Mouse (Mus musculus) CH12.LX (cell line): ENCODE measurements around the gene Cyp27a1. TPM values are rescaled to one million over a fixed set of nuclear protein-coding genes. Genes with fewer than 3 reads are reported as not detected.
A peak's percentile ranks its signal among the peaks of the same experiment; 100 is the strongest.

Experiments
- DNase-seq: peaks from one replicate; pipeline ENCODE4 v3.0.0-alpha.2; 2013; ENCODE audit errors: extremely low read depth
- H3K27ac ChIP-seq: 2 replicates; pipeline ENCODE4 v1.5.1; 2012; ENCODE audit warnings: low read depth, mild to moderate bottlenecking, control low read depth, moderate library complexity; ENCODE audit not compliant: insufficient read depth
- H3K27me3 ChIP-seq: replicated peaks from 2 replicates; pipeline ENCODE3; 2012; ENCODE audit warnings: inconsistent platforms
- H3K36me3 ChIP-seq, 2 experiments: replicated peaks in 1 of 2; 2 replicates each; pipeline versions ENCODE3 to v1.6.1; 2012; ENCODE audit warnings: inconsistent platforms in 1 of 2, low read length in 1 of 2, mild to moderate bottlenecking in 1 of 2, mixed read lengths in 1 of 2, moderate library complexity in 1 of 2; ENCODE audit not compliant: control insufficient read depth in 1 of 2, insufficient read depth in 1 of 2
- H3K4me1 ChIP-seq, 2 experiments: 2 replicates each; pipeline ENCODE4 v1.6.1; 2012; ENCODE audit warnings: inconsistent platforms in 1 of 2, moderate library complexity in 1 of 2; ENCODE audit not compliant: insufficient read depth in 2 of 2, control insufficient read depth in 1 of 2
- H3K4me2 ChIP-seq: 2 replicates; pipeline ENCODE4 v1.6.1; 2012; ENCODE audit warnings: low read depth, mild to moderate bottlenecking, control low read depth; ENCODE audit not compliant: poor library complexity, insufficient read depth, severe bottlenecking
- H3K4me3 ChIP-seq, 3 experiments: fragments of 150-350 bp in 1 of 3; sonication (generic) in 1 of 3; replicated peaks in 1 of 3; 2 replicates each; pipeline versions ENCODE3 to v1.5.1; 2011 to 2012; ENCODE audit warnings: low read depth in 2 of 3, low read length in 2 of 3, mild to moderate bottlenecking in 2 of 3, moderate library complexity in 2 of 3, control low read depth in 1 of 3, improper control_type of control experiment in 1 of 3, inconsistent platforms in 1 of 3, mixed read lengths in 1 of 3; ENCODE audit not compliant: poor library complexity in 1 of 3
- H3K79me2 ChIP-seq: replicated peaks from 2 replicates; pipeline ENCODE4 v1.6.1; 2012; ENCODE audit warnings: mild to moderate bottlenecking, moderate library complexity; ENCODE audit not compliant: control insufficient read depth, poor library complexity, insufficient read depth, severe bottlenecking; ENCODE audit errors: extremely low read depth
- H3K9ac ChIP-seq: 2 replicates; pipeline ENCODE4 v1.6.1; 2012; ENCODE audit warnings: low read depth, mild to moderate bottlenecking, control low read depth, moderate library complexity; ENCODE audit not compliant: insufficient read depth
- H3K9me3 ChIP-seq: replicated peaks from 2 replicates; pipeline ENCODE3; 2012; ENCODE audit warnings: low read length, inconsistent platforms, mixed read lengths
- BHLHE40 ChIP-seq: IDR thresholded peaks from 2 replicates; pipeline ENCODE4 v1.6.1; 2011; ENCODE audit warnings: mild to moderate bottlenecking, low read depth, low read length, improper control_type of control experiment
- CHD1 ChIP-seq: IDR thresholded peaks from 2 replicates; pipeline ENCODE4 v1.6.1; 2012; ENCODE audit warnings: low read depth, low read length, improper control_type of control experiment, inconsistent platforms
- CHD2 ChIP-seq: IDR thresholded peaks from 2 replicates; pipeline ENCODE4 v1.6.1; 2011; ENCODE audit warnings: low read length, improper control_type of control experiment
- CTCF ChIP-seq, 2 experiments: IDR thresholded peaks in 1 of 2; conservative IDR thresholded peaks in 1 of 2; 2 replicates each; pipeline ENCODE4 v1.5.1; 2011 to 2012; ENCODE audit warnings: low read depth in 2 of 2, low read length in 2 of 2, improper control_type of control experiment in 1 of 2, inconsistent platforms in 1 of 2, mild to moderate bottlenecking in 1 of 2, moderate library complexity in 1 of 2
- E2F4 ChIP-seq: IDR thresholded peaks from 2 replicates; pipeline ENCODE4 v1.6.1; 2011; ENCODE audit warnings: low read depth, low read length, improper control_type of control experiment; ENCODE audit not compliant: insufficient replicate concordance
- ELF1 ChIP-seq: IDR thresholded peaks from 2 replicates; pipeline ENCODE4 v1.6.1; 2014; ENCODE audit warnings: low read depth, mild to moderate bottlenecking, inconsistent platforms, low read length, improper control_type of control experiment
- EP300 ChIP-seq: IDR thresholded peaks from 2 replicates; pipeline ENCODE4 v1.6.1; 2011; ENCODE audit warnings: low read length, improper control_type of control experiment
- ETS1 ChIP-seq: conservative IDR thresholded peaks from 2 replicates; pipeline ENCODE4 v1.6.1; 2012; ENCODE audit warnings: low read depth, mild to moderate bottlenecking, inconsistent platforms, low read length, improper control_type of control experiment, moderate library complexity
- GABPA ChIP-seq: IDR thresholded peaks from 2 replicates; pipeline ENCODE4 v1.6.1; 2012; ENCODE audit warnings: low read depth, low read length, improper control_type of control experiment, inconsistent platforms; ENCODE audit not compliant: insufficient replicate concordance
- HCFC1 ChIP-seq: IDR thresholded peaks from 2 replicates; pipeline ENCODE4 v1.6.1; 2012; ENCODE audit warnings: low read depth, mild to moderate bottlenecking, inconsistent platforms, low read length, improper control_type of control experiment
- IRF4 ChIP-seq: IDR thresholded peaks from 2 replicates; pipeline ENCODE4 v1.6.1; 2014; ENCODE audit warnings: low read depth, mild to moderate bottlenecking, inconsistent platforms, low read length, improper control_type of control experiment
- JUN ChIP-seq: IDR thresholded peaks from 2 replicates; pipeline ENCODE4 v1.6.1; 2011; ENCODE audit warnings: low read depth, mild to moderate bottlenecking, low read length, improper control_type of control experiment, moderate library complexity; ENCODE audit not compliant: insufficient read depth
- JUND ChIP-seq: conservative IDR thresholded peaks from 2 replicates; pipeline ENCODE4 v1.6.1; 2011; ENCODE audit warnings: low read depth, low read length, improper control_type of control experiment
- KAT2A ChIP-seq: IDR thresholded peaks from 2 replicates; pipeline ENCODE4 v1.6.1; 2012; ENCODE audit warnings: low read length, improper control_type of control experiment, inconsistent platforms; ENCODE audit not compliant: insufficient replicate concordance
- MAFK ChIP-seq: IDR thresholded peaks from 2 replicates; pipeline ENCODE4 v1.6.1; 2011; ENCODE audit warnings: low read length, improper control_type of control experiment; ENCODE audit not compliant: insufficient replicate concordance
- MAX ChIP-seq: IDR thresholded peaks from 2 replicates; pipeline ENCODE4 v1.6.1; 2011; ENCODE audit warnings: low read length, improper control_type of control experiment
- MAZ ChIP-seq: IDR thresholded peaks from 2 replicates; pipeline ENCODE4 v1.6.1; 2012; ENCODE audit warnings: low read depth, mild to moderate bottlenecking, inconsistent platforms, low read length, improper control_type of control experiment, moderate library complexity
- MEF2A ChIP-seq: IDR thresholded peaks from 2 replicates; pipeline ENCODE4 v1.6.1; 2014; ENCODE audit warnings: low read depth, mild to moderate bottlenecking, inconsistent platforms, low read length, improper control_type of control experiment, borderline replicate concordance
- MXI1 ChIP-seq: IDR thresholded peaks from 2 replicates; pipeline ENCODE4 v1.6.1; 2011; ENCODE audit warnings: mild to moderate bottlenecking, low read depth, low read length, improper control_type of control experiment
- MYC ChIP-seq: IDR thresholded peaks from 2 replicates; pipeline ENCODE4 v1.6.1; 2011; ENCODE audit warnings: low read depth, mild to moderate bottlenecking, improper control_type of control experiment, low read length
- NELFE ChIP-seq: IDR thresholded peaks from 2 replicates; pipeline ENCODE4 v1.6.1; 2011; ENCODE audit warnings: low read depth, low read length, improper control_type of control experiment
- NRF1 ChIP-seq: IDR thresholded peaks from 2 replicates; pipeline ENCODE4 v1.6.1; 2014; ENCODE audit warnings: low read depth, mild to moderate bottlenecking, inconsistent platforms, low read length, improper control_type of control experiment, moderate library complexity
- PAX5 ChIP-seq: IDR thresholded peaks from 2 replicates; pipeline ENCODE4 v1.6.1; 2012; ENCODE audit warnings: low read length, inconsistent platforms, mixed read lengths
- POLR2A ChIP-seq: IDR thresholded peaks from 2 replicates; pipeline ENCODE4 v1.6.1; 2011; ENCODE audit warnings: low read depth, mild to moderate bottlenecking, improper control_type of control experiment, low read length
- POLR2AphosphoS2 ChIP-seq: IDR thresholded peaks from 2 replicates; pipeline ENCODE4 v1.6.1; 2011; ENCODE audit warnings: low read depth, low read length, improper control_type of control experiment
- RAD21 ChIP-seq: IDR thresholded peaks from 2 replicates; pipeline ENCODE4 v1.6.1; 2011; ENCODE audit warnings: low read depth, mild to moderate bottlenecking, low read length, improper control_type of control experiment, moderate library complexity
- RCOR1 ChIP-seq: conservative IDR thresholded peaks from 2 replicates; pipeline ENCODE4 v1.6.1; 2012; ENCODE audit warnings: low read depth, mild to moderate bottlenecking, inconsistent platforms, low read length, improper control_type of control experiment
- SIN3A ChIP-seq: IDR thresholded peaks from 2 replicates; pipeline ENCODE4 v1.6.1; 2012; ENCODE audit warnings: low read length, improper control_type of control experiment, inconsistent platforms
- SMC3 ChIP-seq: IDR thresholded peaks from 2 replicates; pipeline ENCODE4 v1.6.1; 2011; ENCODE audit warnings: low read depth, low read length, improper control_type of control experiment
- TBP ChIP-seq: conservative IDR thresholded peaks from 2 replicates; pipeline ENCODE4 v1.6.1; 2011; ENCODE audit warnings: low read depth, low read length, improper control_type of control experiment
- TCF12 ChIP-seq: IDR thresholded peaks from 2 replicates; pipeline ENCODE4 v1.6.1; 2014; ENCODE audit warnings: low read depth, mild to moderate bottlenecking, inconsistent platforms, low read length, improper control_type of control experiment
- UBTF ChIP-seq: IDR thresholded peaks from 2 replicates; pipeline ENCODE4 v1.6.1; 2012; ENCODE audit warnings: low read depth, mild to moderate bottlenecking, inconsistent platforms, low read length, improper control_type of control experiment, moderate library complexity
- USF1 ChIP-seq: IDR thresholded peaks from 2 replicates; pipeline ENCODE4 v1.6.1; 2014; ENCODE audit warnings: low read depth, mild to moderate bottlenecking, inconsistent platforms, low read length, improper control_type of control experiment
- USF2 ChIP-seq: conservative IDR thresholded peaks from 2 replicates; pipeline ENCODE4 v1.6.1; 2011; ENCODE audit warnings: low read depth, low read length, improper control_type of control experiment
- ZC3H11A ChIP-seq: IDR thresholded peaks from 2 replicates; pipeline ENCODE4 v1.6.1; 2012; ENCODE audit warnings: low read depth, mild to moderate bottlenecking, inconsistent platforms, low read length, improper control_type of control experiment
- ZKSCAN1 ChIP-seq: IDR thresholded peaks from 2 replicates; pipeline ENCODE4 v1.6.1; 2012; ENCODE audit warnings: low read depth, inconsistent platforms, low read length, improper control_type of control experiment, borderline replicate concordance
- ZMIZ1 ChIP-seq: IDR thresholded peaks from 2 replicates; pipeline ENCODE4 v1.6.1; 2012; ENCODE audit warnings: low read depth, mild to moderate bottlenecking, inconsistent platforms, low read length, improper control_type of control experiment
- ZNF384 ChIP-seq: IDR thresholded peaks from 2 replicates; pipeline ENCODE4 v1.6.1; 2012; ENCODE audit warnings: low read depth, low read length, improper control_type of control experiment, inconsistent platforms
- dilution Hi-C: fragments of 300-500 bp; cut with MboI; formaldehyde crosslinking; loops from 2 replicates; pipeline ENCODE4 v1.14.3; 2020; ENCODE audit warnings: low sequenced_read_pairs; ENCODE audit not compliant: extremely low pct_unique_long_range_greater_than_20kb, extremely low pct_ligation_motif_present
- in situ Hi-C: fragments of 300-500 bp; cut with MboI; formaldehyde crosslinking; loops from 3 replicates; pipeline ENCODE4 v1.14.3; 2019; ENCODE audit warnings: low sequenced_read_pairs, low pct_ligation_motif_present, low pct_unique_long_range_greater_than_20kb, mixed read lengths
- polyA plus RNA-seq: library from polyadenylated mRNA; unstranded; fragments of >175 nt; gene quantifications from 2 replicates; pipeline ENCODE4 v1.2.1, GENCODE M21; 2012; ENCODE audit warnings: low read depth; ENCODE audit not compliant: insufficient read length
- total RNA-seq, 2 experiments: library from RNA; depleted of rRNA; stranded (reverse); fragments of 300-350 nt in 1 of 2; fragments of >200 nt in 1 of 2; gene quantifications; 2 replicates each; pipeline ENCODE4 v1.2.3; 2012 to 2014

Cyp27a1 gene
- total and polyA plus RNA-seq, 3 experiments, result not detected

DNA sequence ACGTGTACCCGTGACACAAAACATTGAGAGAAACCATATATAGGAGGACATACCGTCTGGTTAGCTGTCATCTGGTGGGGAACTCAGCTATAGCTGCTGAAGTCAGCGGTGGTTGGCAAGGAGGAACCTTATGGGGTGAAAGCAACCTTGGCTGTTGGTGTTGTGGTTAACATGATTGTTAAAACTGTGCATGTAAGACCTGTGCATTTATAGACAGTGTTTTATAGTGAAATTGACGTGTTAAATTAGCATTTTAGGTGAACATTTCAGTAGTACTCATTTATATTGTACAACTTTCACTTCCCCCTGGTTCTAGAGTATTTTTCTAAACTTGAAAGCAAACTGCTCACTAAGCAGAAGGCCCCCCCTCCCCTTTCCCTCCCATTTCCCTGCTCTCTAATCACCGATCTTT lies 11.2 kb upstream of the Cyp27a1 start:
- peaks cover 24 to 55% of the 10 kb centered on the region in 2 experiments for H3K36me3 ChIP-seq

DNA sequence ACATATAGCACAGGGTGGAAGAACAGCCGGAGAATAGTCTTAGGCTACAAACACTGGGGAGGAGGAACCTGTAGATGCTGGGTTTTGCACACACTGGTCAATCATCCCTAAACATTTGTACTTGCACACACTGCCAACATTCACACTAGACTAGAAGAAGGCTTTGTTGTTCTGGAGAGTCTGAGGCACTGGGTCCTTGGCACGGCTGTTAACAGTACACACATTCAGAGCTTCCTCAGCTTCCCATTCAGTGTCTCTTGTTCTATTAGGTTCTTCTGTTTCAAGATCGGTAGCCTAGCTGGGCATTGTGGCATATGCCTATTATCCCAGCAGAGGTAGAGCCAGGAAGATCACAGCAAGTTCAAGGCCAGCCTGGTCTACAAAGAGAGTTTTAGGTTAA lies 9.2 kb upstream of the Cyp27a1 start:
- no peaks in the 10 kb centered on the region for H3K27me3 ChIP-seq
- no peak for DNase-seq
- peaks cover 7 to 35% of the 10 kb centered on the region in 2 experiments for H3K36me3 ChIP-seq
- no peak overlapping the region for H3K4me3 ChIP-seq
- no peak for TF ChIP-seq JUN
- TF ChIP-seq ZC3H11A, result no peak
- TF ChIP-seq GABPA, result no peak
- TF ChIP-seq CTCF (conservative IDR thresholded peaks at IDR 0.05 in 1 of 2, IDR thresholded peaks at IDR 0.05 in 1 of 2; ENCODE audit: low read depth in 2 of 2, low read length in 2 of 2), result no peak
- TF ChIP-seq RCOR1, result no peak
- TF ChIP-seq NELFE, result no peak
- H3K79me2 ChIP-seq, result no peaks in the 10 kb centered on the region
- H3K9me3 ChIP-seq, result no peaks in the 10 kb centered on the region
- no peak overlapping the region for H3K9ac ChIP-seq
- in situ Hi-C loops, result no loop called here
- no peak overlapping the region for H3K4me2 ChIP-seq
- dilution Hi-C loops, result no loop called here
- H3K27ac ChIP-seq, result no peak overlapping the region
- peaks cover 5 to 23% of the 10 kb centered on the region in 2 experiments for H3K4me1 ChIP-seq

More for the DNA sequence above, 11.2 kb upstream of the Cyp27a1 start:
- H3K27me3 ChIP-seq, result no peaks in the 10 kb centered on the region
- dilution Hi-C loops (no loop called here), in situ Hi-C loops (no loop called here)
- H3K4me1 ChIP-seq, result peaks cover 5 to 23% of the 10 kb centered on the region in 2 experiments
- DNase-seq, result no peak
- H3K9me3 ChIP-seq, result no peaks in the 10 kb centered on the region
- TF ChIP-seq TBP (no peak), MAFK (peak; percentile 52; the same call in 1 of the 2 replicates), CTCF (conservative IDR thresholded peaks at IDR 0.05 in 1 of 2, IDR thresholded peaks at IDR 0.05 in 1 of 2; ENCODE audit: low read depth in 2 of 2, low read length in 2 of 2) (no peak), UBTF (no peak), ELF1 (no peak), ZNF384 (no peak), KAT2A (no peak), USF2 (no peak), MXI1 (no peak), CHD2 (no peak), MYC (peak; percentile 44; the same call in 1 of the 2 replicates), TCF12 (no peak), POLR2A (no peak), RAD21 (no peak), NELFE (no peak), NRF1 (no peak), SIN3A (no peak), IRF4 (peak; percentile 88), BHLHE40 (peak; percentile 52; the same call in 1 of the 2 replicates), JUN (no peak), EP300 (peak; percentile 81), MAZ (no peak), MAX (no peak), E2F4 (no peak), PAX5 (no peak), USF1 (no peak), CHD1 (no peak), HCFC1 (no peak), POLR2AphosphoS2 (no peak; the same call in 1 of the 2 replicates), JUND (peak; percentile 27; the same call in 1 of the 2 replicates), MEF2A (0 out of 2 replicates have a peak, but pooled peaks have one; percentile 25), ZC3H11A (no peak), ZMIZ1 (no peak), ZKSCAN1 (no peak), ETS1 (no peak), GABPA (no peak), SMC3 (no peak), RCOR1 (0 out of 2 replicates have a peak, but pooled peaks have one; percentile 22)
- H3K27ac ChIP-seq, result no peak overlapping the region
- no peaks in the 10 kb centered on the region for H3K79me2 ChIP-seq
- no peak overlapping the region for H3K4me2 ChIP-seq
- H3K4me3 ChIP-seq, result no peak overlapping the region
- H3K9ac ChIP-seq, result no peak overlapping the region
